Mouse (Mus musculus) liver, adult 2 months (tissue): Measurements from ENCODE around the gene Palm.

Experiments
- CTCF ChIP-seq: fragments of 200-500 bp; IDR thresholded peaks from 2 replicates; pipeline ENCODE4 v1.5.1; 2011; ENCODE audit warnings: low read depth, low read length, control low read depth
- POLR2A ChIP-seq: fragments of 200-500 bp; IDR thresholded peaks from 2 replicates; pipeline ENCODE4 v1.6.1; 2011; ENCODE audit warnings: low read length, control low read depth; ENCODE audit not compliant: insufficient read depth; ENCODE audit errors: extremely low read depth

- TF ChIP-seq POLR2A (no peak), CTCF (no peak)
Observed at GRCm38 (mm10) chr10:79821731-79822130, 28.4 kb downstream of the Palm start.
